Mouse (Mus musculus) C2C12 (cell line): ENCODE measurements around the gene Abca13.

ENCODE experiments used
- CTCF ChIP-seq: IDR thresholded peaks from one replicate; pipeline ENCODE4 v1.5.1; 2011; ENCODE audit not compliant: control insufficient read depth, insufficient read depth, insufficient read length
- USF1 ChIP-seq: IDR thresholded peaks from one replicate; pipeline ENCODE4 v1.6.1; 2011; ENCODE audit warnings: low read depth, mild to moderate bottlenecking, control low read depth, moderate library complexity

GRCm38 (mm10) chr11:9148206-9148605, 43.5 kb upstream of the Abca13 start:
- no peak for TF ChIP-seq USF1
- no peak for TF ChIP-seq CTCF
